Mouse (Mus musculus): ENCODE data around the gene Slc25a48. TPM values are rescaled to one million over a fixed set of nuclear protein-coding genes. Genes with fewer than 3 reads are reported as not detected.

Slc25a48 gene
- polyA plus RNA-seq, 1 experiment, result 0.31 TPM

DNA sequence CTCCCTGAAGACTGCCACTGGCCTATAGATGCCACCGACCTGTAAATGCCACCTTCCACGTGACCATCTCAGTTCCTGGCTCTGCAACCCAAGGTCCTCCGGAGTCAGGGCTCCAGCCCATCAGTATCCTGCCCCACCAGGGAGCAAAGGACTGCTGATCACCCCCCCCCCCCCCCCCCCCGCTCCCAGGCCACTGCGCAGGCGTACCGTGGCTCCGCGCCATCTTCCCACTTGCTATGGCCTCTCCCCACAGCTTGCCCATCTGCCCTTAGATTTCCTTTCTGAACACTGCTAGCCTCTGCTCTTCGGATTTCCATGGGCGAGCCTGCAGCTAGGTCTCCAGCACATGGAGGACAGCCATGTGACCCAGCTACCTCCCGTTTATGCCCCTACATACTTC is 5.7 kb upstream of the Slc25a48 start:
- 86% methylated on average over 12 of the region's 12 CpGs for WGBS
- H3K4me1 ChIP-seq (replicated peaks; ENCODE audit: control insufficient read depth, insufficient read depth, low read length), result no peaks in the 10 kb centered on the region
- no peak overlapping the region for H3K4me3 ChIP-seq (ENCODE audit: control insufficient read depth, insufficient read depth, low read length)
- no peaks in the 10 kb centered on the region; the same call in 1 of the 2 replicates for H3K27me3 ChIP-seq (ENCODE audit: control insufficient read depth, insufficient read depth, low read length)
- DNase-seq, result no peak
- no peaks in the 10 kb centered on the region for H3K36me3 ChIP-seq (ENCODE audit: control insufficient read depth, insufficient read depth, low read length)
- TF ChIP-seq POLR2A (IDR thresholded peaks at IDR 0.05; ENCODE audit: control insufficient read depth, extremely low read depth, insufficient read depth, low read length, poor library complexity), result no peak
- no peak overlapping the region for H3K27ac ChIP-seq (ENCODE audit: control insufficient read depth, insufficient read depth, low read length)

DNA sequence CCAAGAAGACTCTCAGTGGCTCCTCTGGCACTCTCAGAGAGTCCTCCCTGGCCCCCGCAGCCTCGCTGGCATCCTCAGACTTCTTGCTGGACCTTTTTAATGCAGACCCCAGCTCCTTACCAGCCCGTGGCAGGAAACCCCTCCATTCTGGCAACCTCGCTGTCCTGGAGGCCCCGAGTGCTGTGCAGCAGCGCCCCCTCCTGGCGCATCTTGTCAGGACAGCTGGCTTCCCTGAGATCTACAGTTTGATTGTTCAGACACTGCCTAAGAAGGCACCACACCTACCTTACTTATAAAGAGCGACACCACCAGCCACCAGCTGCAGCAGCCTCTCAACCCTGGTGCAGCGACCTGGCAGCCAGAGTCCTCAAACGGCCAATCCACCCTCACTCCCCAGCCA is 4.7 kb upstream of the Slc25a48 start:
- TF ChIP-seq CTCF (IDR thresholded peaks at IDR 0.05; ENCODE audit: borderline replicate concordance, control insufficient read depth, extremely low read depth, insufficient read depth, low read length, poor library complexity) (peak; percentile 64; the same call in 1 of the 2 replicates), POLR2A (IDR thresholded peaks at IDR 0.05; ENCODE audit: control insufficient read depth, extremely low read depth, insufficient read depth, low read length, poor library complexity) (no peak)
- Histone ChIP-seq H3K4me3 (ENCODE audit: control insufficient read depth, insufficient read depth, low read length) (no peak overlapping the region), H3K4me1 (replicated peaks; ENCODE audit: control insufficient read depth, insufficient read depth, low read length) (no peaks in the 10 kb centered on the region), H3K27me3 (ENCODE audit: control insufficient read depth, insufficient read depth, low read length) (peaks cover 4% of the 10 kb centered on the region; the same call in 1 of the 2 replicates), H3K27ac (ENCODE audit: control insufficient read depth, insufficient read depth, low read length) (no peak overlapping the region), H3K36me3 (ENCODE audit: control insufficient read depth, insufficient read depth, low read length) (no peaks in the 10 kb centered on the region)
- DNase-seq, result peak; percentile 51
- 21% methylated on average over 10 of the region's 10 CpGs for WGBS

DNA sequence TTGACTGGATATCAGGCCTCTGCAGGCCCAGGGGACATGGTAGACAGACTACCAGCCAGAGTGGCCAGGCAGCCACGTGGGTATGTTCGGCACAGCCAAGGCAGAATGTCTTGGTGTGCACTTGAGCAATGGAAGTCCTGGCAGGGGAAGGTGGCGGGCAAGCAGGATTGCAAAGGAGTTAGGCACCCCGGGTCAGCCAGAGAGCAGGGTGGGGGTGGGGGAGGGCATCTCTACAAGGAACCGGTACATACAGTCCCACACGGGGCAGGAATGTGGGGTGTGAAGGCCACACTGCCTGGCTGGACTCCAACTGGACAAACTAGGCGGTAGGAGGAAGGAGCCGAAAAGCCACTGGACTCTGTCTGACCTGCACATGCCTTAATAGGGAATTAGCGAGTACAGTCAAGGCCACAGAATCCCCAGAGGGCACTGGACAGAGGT is 3.8 kb upstream of the Slc25a48 start:
- Histone ChIP-seq H3K36me3 (ENCODE audit: control insufficient read depth, insufficient read depth, low read length) (no peaks in the 10 kb centered on the region), H3K4me1 (replicated peaks; ENCODE audit: control insufficient read depth, insufficient read depth, low read length) (no peaks in the 10 kb centered on the region), H3K27ac (ENCODE audit: control insufficient read depth, insufficient read depth, low read length) (no peak overlapping the region), H3K4me3 (ENCODE audit: control insufficient read depth, insufficient read depth, low read length) (no peak overlapping the region), H3K27me3 (ENCODE audit: control insufficient read depth, insufficient read depth, low read length) (peaks cover 11% of the 10 kb centered on the region; the same call in 1 of the 2 replicates)
- DNase-seq, result no peak
- WGBS, result 91% methylated on average over 9 of the region's 9 CpGs
- TF ChIP-seq POLR2A (IDR thresholded peaks at IDR 0.05; ENCODE audit: control insufficient read depth, extremely low read depth, insufficient read depth, low read length, poor library complexity), result no peak
- no peak for TF ChIP-seq CTCF (IDR thresholded peaks at IDR 0.05; ENCODE audit: borderline replicate concordance, control insufficient read depth, extremely low read depth, insufficient read depth, low read length, poor library complexity)

DNA sequence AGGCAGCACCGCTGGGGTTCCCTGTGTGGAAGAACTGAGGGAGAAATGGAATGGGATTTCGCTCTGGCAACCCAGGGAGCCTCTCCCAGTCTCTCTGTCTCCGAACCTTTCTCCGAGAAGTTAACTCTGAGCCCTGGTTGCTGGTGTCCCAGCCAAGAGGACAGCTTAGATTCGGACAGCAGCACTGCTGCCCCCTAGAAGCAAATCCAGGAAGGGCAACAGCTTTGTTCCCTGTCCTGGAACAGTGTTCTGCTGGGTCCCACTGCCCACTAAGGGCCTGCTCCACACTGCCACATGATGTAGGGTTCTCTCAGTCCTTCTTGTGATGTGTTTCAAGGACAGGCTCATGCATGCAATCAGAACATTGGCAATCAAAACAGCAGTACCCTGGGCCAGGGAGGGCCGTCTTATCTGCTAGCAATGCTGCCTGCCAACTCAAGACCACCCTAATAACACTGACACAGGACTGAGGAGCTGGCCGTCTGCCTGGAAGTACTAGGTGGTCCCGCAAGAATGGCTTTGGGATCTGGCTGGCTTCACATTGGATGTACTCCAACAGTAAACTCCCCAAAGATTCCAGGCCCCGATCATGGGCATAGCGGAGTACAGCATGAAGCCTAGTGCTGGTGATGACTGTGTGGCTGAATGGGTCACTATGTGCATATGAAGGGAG is 2.4 kb upstream of the Slc25a48 start:
- DNase-seq, result no peak
- no peaks in the 10 kb centered on the region for H3K36me3 ChIP-seq (ENCODE audit: control insufficient read depth, insufficient read depth, low read length)
- TF ChIP-seq POLR2A (IDR thresholded peaks at IDR 0.05; ENCODE audit: control insufficient read depth, extremely low read depth, insufficient read depth, low read length, poor library complexity) (no peak), CTCF (IDR thresholded peaks at IDR 0.05; ENCODE audit: borderline replicate concordance, control insufficient read depth, extremely low read depth, insufficient read depth, low read length, poor library complexity) (no peak)
- H3K27me3 ChIP-seq (ENCODE audit: control insufficient read depth, insufficient read depth, low read length), result peaks cover 11% of the 10 kb centered on the region; the same call in 1 of the 2 replicates
- H3K4me3 ChIP-seq (ENCODE audit: control insufficient read depth, insufficient read depth, low read length), result no peak overlapping the region
- WGBS, result 84% methylated on average over 10 of the region's 10 CpGs
- H3K27ac ChIP-seq (ENCODE audit: control insufficient read depth, insufficient read depth, low read length), result no peak overlapping the region
- H3K4me1 ChIP-seq (replicated peaks; ENCODE audit: control insufficient read depth, insufficient read depth, low read length), result no peaks in the 10 kb centered on the region

DNA sequence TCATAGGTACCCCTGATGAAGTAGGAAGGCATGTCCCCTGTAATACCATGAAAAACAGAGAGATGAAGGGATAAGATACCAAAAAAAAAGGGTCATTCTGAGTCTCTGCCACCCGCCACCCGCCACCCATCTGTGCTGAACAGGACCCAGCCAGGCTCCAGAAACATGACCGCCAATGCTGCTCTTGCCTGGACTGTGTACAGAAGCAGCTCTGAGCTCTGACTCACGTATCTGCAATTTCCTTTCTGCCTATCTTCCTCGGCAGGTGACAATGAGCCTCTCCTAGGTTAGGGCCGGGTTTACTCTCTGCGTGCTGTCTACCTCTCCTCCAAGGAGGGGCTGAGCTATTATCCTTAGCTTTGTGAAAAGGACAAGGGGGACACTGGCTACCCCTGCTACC is 5.3 kb downstream of the Slc25a48 start:
- Histone ChIP-seq H3K36me3 (ENCODE audit: control insufficient read depth, insufficient read depth, low read length) (no peaks in the 10 kb centered on the region), H3K4me1 (replicated peaks; ENCODE audit: control insufficient read depth, insufficient read depth, low read length) (no peaks in the 10 kb centered on the region), H3K27ac (ENCODE audit: control insufficient read depth, insufficient read depth, low read length) (no peak overlapping the region), H3K27me3 (ENCODE audit: control insufficient read depth, insufficient read depth, low read length) (peaks cover 7% of the 10 kb centered on the region; the same call in 1 of the 2 replicates), H3K4me3 (ENCODE audit: control insufficient read depth, insufficient read depth, low read length) (no peak overlapping the region)
- TF ChIP-seq POLR2A (IDR thresholded peaks at IDR 0.05; ENCODE audit: control insufficient read depth, extremely low read depth, insufficient read depth, low read length, poor library complexity) (no peak), CTCF (IDR thresholded peaks at IDR 0.05; ENCODE audit: borderline replicate concordance, control insufficient read depth, extremely low read depth, insufficient read depth, low read length, poor library complexity) (no peak)
- no peak for DNase-seq
- 80% methylated on average over 7 of the region's 7 CpGs for WGBS

DNA sequence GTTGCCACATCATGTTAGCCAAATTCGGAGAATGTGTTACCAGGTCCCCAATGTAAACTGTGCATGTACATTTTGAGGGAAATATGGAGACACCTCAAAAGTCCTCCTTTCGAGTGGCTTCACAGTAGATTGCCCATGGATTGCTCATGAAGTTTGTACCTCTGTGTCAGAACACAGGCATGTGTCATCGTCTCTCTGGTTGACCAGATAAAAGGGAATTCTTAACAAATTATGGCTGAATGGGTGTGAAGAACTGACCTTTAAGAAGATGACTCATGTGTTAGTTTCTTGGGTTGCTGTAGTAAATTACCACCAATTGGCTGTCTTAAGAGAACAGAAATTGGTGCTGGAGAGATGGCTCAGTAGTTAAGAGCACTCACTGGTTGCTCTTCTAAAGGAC is 6.0 kb downstream of the Slc25a48 start:
- no peak for DNase-seq
- no peak overlapping the region for H3K27ac ChIP-seq (ENCODE audit: control insufficient read depth, insufficient read depth, low read length)
- no peak overlapping the region for H3K4me3 ChIP-seq (ENCODE audit: control insufficient read depth, insufficient read depth, low read length)
- 94% methylated on average over 3 of the region's 3 CpGs for whole genome bisulfite sequencing
- no peaks in the 10 kb centered on the region for H3K4me1 ChIP-seq (replicated peaks; ENCODE audit: control insufficient read depth, insufficient read depth, low read length)
- TF ChIP-seq CTCF (IDR thresholded peaks at IDR 0.05; ENCODE audit: borderline replicate concordance, control insufficient read depth, extremely low read depth, insufficient read depth, low read length, poor library complexity), result no peak
- TF ChIP-seq POLR2A (IDR thresholded peaks at IDR 0.05; ENCODE audit: control insufficient read depth, extremely low read depth, insufficient read depth, low read length, poor library complexity), result no peak
- H3K36me3 ChIP-seq (ENCODE audit: control insufficient read depth, insufficient read depth, low read length), result no peaks in the 10 kb centered on the region
- H3K27me3 ChIP-seq (ENCODE audit: control insufficient read depth, insufficient read depth, low read length), result peaks cover under 1% of the 10 kb centered on the region; the same call in 1 of the 2 replicates
